Mouse (Mus musculus): ENCODE measurements at regions not wholly inside any gene's neighbourhood (a gene's known extent, or its start where the extent isn't known, plus 50 kb on each side); places are given as distances from the start of the nearest gene placed in this dataset.

DNA sequence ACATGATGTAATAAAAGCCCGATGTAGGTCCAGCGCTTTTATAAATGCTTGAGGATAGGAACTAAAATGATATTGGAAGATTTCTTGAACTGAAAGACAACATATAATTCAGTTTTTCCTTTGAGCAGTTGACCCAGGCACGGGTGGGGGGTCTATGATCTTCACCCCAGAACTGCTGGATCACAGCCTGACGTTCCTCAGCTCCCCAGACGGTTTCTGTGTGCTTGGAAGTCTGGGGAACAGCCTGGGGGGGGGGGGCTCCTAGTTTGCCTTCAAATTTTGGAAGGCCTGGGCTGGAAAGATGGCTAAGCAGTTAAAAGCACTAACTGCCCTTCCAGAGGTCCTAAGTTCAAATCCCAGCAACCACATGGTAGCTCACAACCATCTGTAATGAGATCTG lies 96.3 kb upstream of the Oxgr1 start:
- TF ChIP-seq POLR2A (IDR thresholded peaks at IDR 0.05; ENCODE audit: control insufficient read depth, low read depth, low read length) (no peak), CTCF (IDR thresholded peaks at IDR 0.05; ENCODE audit: control insufficient read depth, insufficient read depth, insufficient replicate concordance, low read depth, low read length) (no peak)
- Histone ChIP-seq H3K4me1 (ENCODE audit: control insufficient read depth, insufficient read depth, low read length) (peaks cover 10% of the 10 kb centered on the region), H3K27me3 (ENCODE audit: control insufficient read depth, insufficient read depth, low read length) (no peaks in the 10 kb centered on the region; the same call in 1 of the 2 replicates), H3K4me3 (ENCODE audit: control insufficient read depth, low read depth, low read length) (no peak overlapping the region), H3K36me3 (ENCODE audit: control insufficient read depth, insufficient read depth, low read length) (no peaks in the 10 kb centered on the region), H3K27ac (ENCODE audit: control insufficient read depth, insufficient read depth, low read depth, low read length) (no peak overlapping the region)

DNA sequence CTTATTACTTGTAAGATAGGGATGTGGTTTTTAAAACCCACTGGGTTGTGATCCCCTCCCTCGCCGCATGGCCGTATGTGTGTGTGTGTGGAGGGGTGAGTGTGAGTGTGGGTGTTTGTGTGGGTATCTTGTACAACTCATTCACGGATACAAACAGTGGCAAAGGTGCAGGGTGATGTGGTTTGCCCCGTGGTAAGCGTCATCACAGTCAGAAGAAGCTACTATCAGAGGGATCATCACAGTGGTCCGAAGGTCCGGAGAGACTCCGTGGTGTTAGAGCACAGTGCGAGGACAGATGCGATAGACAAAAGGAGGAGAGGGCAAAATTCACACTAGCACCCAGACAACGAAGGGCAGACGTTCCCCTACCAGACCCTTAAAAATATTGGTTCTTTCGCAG lies 97.0 kb upstream of the Oxgr1 start:
- Histone ChIP-seq H3K4me1 (ENCODE audit: control insufficient read depth, insufficient read depth, low read length) (peaks cover 10% of the 10 kb centered on the region), H3K4me3 (ENCODE audit: control insufficient read depth, low read depth, low read length) (peak overlapping the region; percentile 57), H3K27ac (ENCODE audit: control insufficient read depth, insufficient read depth, low read depth, low read length) (no peak overlapping the region), H3K36me3 (ENCODE audit: control insufficient read depth, insufficient read depth, low read length) (no peaks in the 10 kb centered on the region), H3K27me3 (ENCODE audit: control insufficient read depth, insufficient read depth, low read length) (no peaks in the 10 kb centered on the region; the same call in 1 of the 2 replicates)
- TF ChIP-seq CTCF (IDR thresholded peaks at IDR 0.05; ENCODE audit: control insufficient read depth, insufficient read depth, insufficient replicate concordance, low read depth, low read length) (no peak), POLR2A (IDR thresholded peaks at IDR 0.05; ENCODE audit: control insufficient read depth, low read depth, low read length) (no peak)

DNA sequence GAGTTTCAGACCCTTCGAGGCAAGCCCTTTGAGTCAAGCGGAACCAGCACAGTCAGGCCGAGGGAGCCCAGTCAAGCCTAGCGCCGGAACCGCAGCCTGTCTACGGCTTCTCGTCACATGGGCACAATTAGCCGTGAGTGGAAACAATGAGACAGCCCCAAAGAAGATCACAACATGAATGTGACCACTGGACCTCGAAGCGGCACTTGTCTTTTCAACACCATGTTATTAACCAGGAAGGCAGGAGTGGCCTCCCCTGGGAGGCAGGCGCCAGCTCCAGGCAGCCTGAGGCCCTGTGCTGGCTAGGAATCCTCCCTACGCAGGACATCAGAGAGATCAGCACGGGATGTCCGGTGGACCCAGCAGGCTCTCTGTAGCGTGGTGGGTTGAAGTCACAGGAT lies 97.4 kb upstream of the Oxgr1 start:
- Histone ChIP-seq H3K27ac (ENCODE audit: control insufficient read depth, insufficient read depth, low read depth, low read length) (no peak overlapping the region), H3K36me3 (ENCODE audit: control insufficient read depth, insufficient read depth, low read length) (no peaks in the 10 kb centered on the region), H3K27me3 (ENCODE audit: control insufficient read depth, insufficient read depth, low read length) (no peaks in the 10 kb centered on the region; the same call in 1 of the 2 replicates), H3K4me3 (ENCODE audit: control insufficient read depth, low read depth, low read length) (peak overlapping the region; percentile 57), H3K4me1 (ENCODE audit: control insufficient read depth, insufficient read depth, low read length) (peaks cover 10% of the 10 kb centered on the region)
- TF ChIP-seq POLR2A (IDR thresholded peaks at IDR 0.05; ENCODE audit: control insufficient read depth, low read depth, low read length) = no peak
- no peak for TF ChIP-seq CTCF (IDR thresholded peaks at IDR 0.05; ENCODE audit: control insufficient read depth, insufficient read depth, insufficient replicate concordance, low read depth, low read length)

DNA sequence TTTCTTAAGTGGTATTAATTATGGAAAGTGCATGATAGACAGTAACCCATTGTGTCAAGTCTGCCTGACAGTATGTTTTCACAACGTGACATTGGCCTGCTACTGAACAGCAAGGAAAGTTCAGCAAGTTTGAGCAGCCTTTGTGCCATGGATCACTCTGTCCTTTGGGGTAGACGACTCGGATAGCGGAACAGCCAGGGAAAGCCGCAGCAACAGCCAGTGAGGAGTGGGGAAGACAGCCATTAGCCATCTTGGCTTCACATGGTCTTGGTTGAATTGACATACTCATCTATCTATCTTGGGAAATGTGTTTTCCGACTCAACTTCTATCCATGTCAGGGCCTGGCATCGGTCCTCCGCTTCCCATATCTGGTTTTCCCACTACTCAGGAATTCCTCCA lies 98.0 kb upstream of the Oxgr1 start:
- Histone ChIP-seq H3K27me3 (ENCODE audit: control insufficient read depth, insufficient read depth, low read length) (no peaks in the 10 kb centered on the region; the same call in 1 of the 2 replicates), H3K36me3 (ENCODE audit: control insufficient read depth, insufficient read depth, low read length) (no peaks in the 10 kb centered on the region), H3K27ac (ENCODE audit: control insufficient read depth, insufficient read depth, low read depth, low read length) (no peak overlapping the region), H3K4me1 (ENCODE audit: control insufficient read depth, insufficient read depth, low read length) (peaks cover 10% of the 10 kb centered on the region), H3K4me3 (ENCODE audit: control insufficient read depth, low read depth, low read length) (no peak overlapping the region; the same call in none of the 2 replicates)
- TF ChIP-seq POLR2A (IDR thresholded peaks at IDR 0.05; ENCODE audit: control insufficient read depth, low read depth, low read length) (no peak), CTCF (IDR thresholded peaks at IDR 0.05; ENCODE audit: control insufficient read depth, insufficient read depth, insufficient replicate concordance, low read depth, low read length) (no peak)

DNA sequence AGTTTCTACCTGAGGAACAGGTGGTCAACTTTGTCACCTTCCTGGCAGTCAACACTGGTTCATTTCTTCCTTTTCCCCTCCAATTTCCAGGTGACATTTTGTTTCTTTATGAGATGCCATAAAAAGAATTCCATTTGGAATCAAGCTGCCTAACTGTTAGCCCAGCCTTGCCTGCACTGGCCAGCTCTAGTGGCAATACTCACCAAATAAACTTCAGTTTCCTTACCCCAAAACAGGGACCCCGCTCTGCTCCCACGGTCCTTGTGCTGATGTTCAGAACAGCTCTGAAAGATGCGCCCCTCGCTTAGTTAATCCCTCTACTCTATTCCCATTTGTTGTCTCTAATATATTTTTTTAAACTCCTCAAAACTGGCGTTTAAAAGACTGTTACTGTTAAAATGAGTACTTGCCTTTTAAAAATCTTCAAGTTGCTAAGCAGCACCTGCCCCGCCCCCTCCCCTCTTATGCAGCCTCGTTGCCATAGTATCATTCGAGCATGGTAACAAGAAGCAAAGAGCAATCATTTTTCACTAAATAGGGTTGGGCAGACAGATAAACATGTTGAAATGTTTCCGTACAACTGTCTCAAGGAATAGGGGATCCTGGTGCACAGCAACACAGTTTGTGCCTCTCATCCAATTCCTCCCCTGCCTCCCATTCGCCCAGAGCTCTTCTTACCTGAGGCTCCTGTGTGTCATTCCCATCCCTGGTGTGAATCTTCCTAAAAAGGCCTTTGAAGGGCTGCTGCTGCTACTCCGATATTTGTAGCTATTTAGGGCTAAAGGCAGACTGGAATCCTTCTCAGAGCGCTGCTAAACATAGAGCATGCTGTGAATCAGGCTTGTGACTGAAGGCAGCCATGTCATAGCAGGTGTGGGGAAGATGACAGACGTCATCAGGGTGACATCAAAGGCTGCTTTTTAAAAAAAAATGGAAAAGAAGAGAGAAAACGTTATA lies 98.8 kb upstream of the Oxgr1 start:
- Histone ChIP-seq H3K36me3 (ENCODE audit: control insufficient read depth, insufficient read depth, low read length) (no peaks in the 10 kb centered on the region), H3K4me3 (ENCODE audit: control insufficient read depth, low read depth, low read length) (peak overlapping the region; percentile 30), H3K27me3 (ENCODE audit: control insufficient read depth, insufficient read depth, low read length) (no peaks in the 10 kb centered on the region; the same call in 1 of the 2 replicates), H3K27ac (ENCODE audit: control insufficient read depth, insufficient read depth, low read depth, low read length) (no peak overlapping the region), H3K4me1 (ENCODE audit: control insufficient read depth, insufficient read depth, low read length) (peaks cover 10% of the 10 kb centered on the region)
- TF ChIP-seq CTCF (IDR thresholded peaks at IDR 0.05; ENCODE audit: control insufficient read depth, insufficient read depth, insufficient replicate concordance, low read depth, low read length) = no peak
- TF ChIP-seq POLR2A (IDR thresholded peaks at IDR 0.05; ENCODE audit: control insufficient read depth, low read depth, low read length) = no peak

DNA sequence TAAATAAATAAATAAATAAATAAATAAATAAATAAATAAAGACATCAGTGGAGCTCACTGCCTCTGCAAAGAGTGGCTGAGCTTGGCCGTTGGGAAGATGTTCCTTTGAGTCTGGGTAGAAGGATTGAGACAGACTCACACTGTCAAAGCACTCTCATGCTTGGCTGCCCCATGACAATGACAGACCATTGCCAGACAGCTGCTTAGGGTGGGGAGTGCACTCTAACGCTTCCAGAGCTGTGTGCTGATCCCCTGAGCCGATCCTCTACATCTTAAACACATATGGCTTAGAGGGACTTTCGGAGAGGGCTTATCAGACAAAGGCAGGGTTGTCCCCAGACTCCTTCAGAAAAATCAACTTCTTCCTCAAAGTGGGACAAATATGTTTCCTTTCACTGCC lies 100.0 kb upstream of the Oxgr1 start:
- TF ChIP-seq POLR2A (IDR thresholded peaks at IDR 0.05; ENCODE audit: control insufficient read depth, low read depth, low read length) = no peak
- TF ChIP-seq CTCF (IDR thresholded peaks at IDR 0.05; ENCODE audit: control insufficient read depth, insufficient read depth, insufficient replicate concordance, low read depth, low read length) = no peak
- Histone ChIP-seq H3K36me3 (ENCODE audit: control insufficient read depth, insufficient read depth, low read length) (no peaks in the 10 kb centered on the region), H3K27ac (ENCODE audit: control insufficient read depth, insufficient read depth, low read depth, low read length) (no peak overlapping the region), H3K4me1 (ENCODE audit: control insufficient read depth, insufficient read depth, low read length) (peaks cover 10% of the 10 kb centered on the region), H3K4me3 (ENCODE audit: control insufficient read depth, low read depth, low read length) (no peak overlapping the region), H3K27me3 (ENCODE audit: control insufficient read depth, insufficient read depth, low read length) (no peaks in the 10 kb centered on the region; the same call in 1 of the 2 replicates)

DNA sequence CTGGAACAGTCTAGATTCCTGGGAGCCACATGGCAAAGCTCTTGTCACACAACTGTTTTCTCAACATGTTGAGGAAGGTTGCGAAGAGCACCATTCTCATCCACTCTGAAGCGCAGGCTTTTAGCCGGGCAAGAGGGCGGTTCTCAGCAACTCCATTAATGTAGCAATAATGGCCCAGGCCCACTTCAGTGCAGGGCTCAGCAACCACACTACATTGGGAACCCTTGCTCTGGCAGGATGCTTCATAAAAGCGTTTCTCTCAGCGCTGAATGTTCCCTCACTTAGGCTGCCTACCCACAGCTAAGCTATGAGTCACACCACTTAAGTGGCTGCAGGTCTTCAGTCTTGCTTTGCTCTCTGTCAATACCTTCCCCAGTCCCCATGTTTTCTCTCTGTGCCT lies 102.2 kb upstream of the Oxgr1 start:
- H3K27me3 ChIP-seq (ENCODE audit: control insufficient read depth, insufficient read depth, low read length) = no peaks in the 10 kb centered on the region; the same call in 1 of the 2 replicates
- H3K36me3 ChIP-seq (ENCODE audit: control insufficient read depth, insufficient read depth, low read length) = no peaks in the 10 kb centered on the region
- peaks cover 7% of the 10 kb centered on the region for H3K4me1 ChIP-seq (ENCODE audit: control insufficient read depth, insufficient read depth, low read length)
- H3K4me3 ChIP-seq (ENCODE audit: control insufficient read depth, low read depth, low read length) = no peak overlapping the region
- TF ChIP-seq POLR2A (IDR thresholded peaks at IDR 0.05; ENCODE audit: control insufficient read depth, low read depth, low read length) = no peak
- no peak for TF ChIP-seq CTCF (IDR thresholded peaks at IDR 0.05; ENCODE audit: control insufficient read depth, insufficient read depth, insufficient replicate concordance, low read depth, low read length)
- no peak overlapping the region for H3K27ac ChIP-seq (ENCODE audit: control insufficient read depth, insufficient read depth, low read depth, low read length)
